Mouse (Mus musculus) CH12.LX (cell line): ENCODE measurements around the gene Zfp282. TPM values are rescaled to one million over a fixed set of nuclear protein-coding genes. Genes with fewer than 3 reads are reported as not detected.

ENCODE experiments used
- DNase-seq: peaks from one replicate; pipeline ENCODE4 v3.0.0-alpha.2; 2013; ENCODE audit errors: extremely low read depth
- H3K27ac ChIP-seq: 2 replicates; pipeline ENCODE4 v1.5.1; 2012; ENCODE audit warnings: low read depth, mild to moderate bottlenecking, control low read depth, moderate library complexity; ENCODE audit not compliant: insufficient read depth
- H3K27me3 ChIP-seq: replicated peaks from 2 replicates; pipeline ENCODE3; 2012; ENCODE audit warnings: inconsistent platforms
- H3K36me3 ChIP-seq, 2 experiments: replicated peaks in 1 of 2; 2 replicates each; pipeline versions ENCODE3 to v1.6.1; 2012; ENCODE audit warnings: inconsistent platforms in 1 of 2, low read length in 1 of 2, mild to moderate bottlenecking in 1 of 2, mixed read lengths in 1 of 2, moderate library complexity in 1 of 2; ENCODE audit not compliant: control insufficient read depth in 1 of 2, insufficient read depth in 1 of 2
- H3K4me1 ChIP-seq, 2 experiments: 2 replicates each; pipeline ENCODE4 v1.6.1; 2012; ENCODE audit warnings: inconsistent platforms in 1 of 2, moderate library complexity in 1 of 2; ENCODE audit not compliant: insufficient read depth in 2 of 2, control insufficient read depth in 1 of 2
- H3K4me2 ChIP-seq: 2 replicates; pipeline ENCODE4 v1.6.1; 2012; ENCODE audit warnings: low read depth, mild to moderate bottlenecking, control low read depth; ENCODE audit not compliant: poor library complexity, insufficient read depth, severe bottlenecking
- H3K4me3 ChIP-seq, 3 experiments: fragments of 150-350 bp in 1 of 3; sonication (generic) in 1 of 3; replicated peaks in 1 of 3; 2 replicates each; pipeline versions ENCODE3 to v1.5.1; 2011 to 2012; ENCODE audit warnings: low read depth in 2 of 3, low read length in 2 of 3, mild to moderate bottlenecking in 2 of 3, moderate library complexity in 2 of 3, control low read depth in 1 of 3, improper control_type of control experiment in 1 of 3, inconsistent platforms in 1 of 3, mixed read lengths in 1 of 3; ENCODE audit not compliant: poor library complexity in 1 of 3
- H3K79me2 ChIP-seq: replicated peaks from 2 replicates; pipeline ENCODE4 v1.6.1; 2012; ENCODE audit warnings: mild to moderate bottlenecking, moderate library complexity; ENCODE audit not compliant: control insufficient read depth, poor library complexity, insufficient read depth, severe bottlenecking; ENCODE audit errors: extremely low read depth
- H3K9ac ChIP-seq: 2 replicates; pipeline ENCODE4 v1.6.1; 2012; ENCODE audit warnings: low read depth, mild to moderate bottlenecking, control low read depth, moderate library complexity; ENCODE audit not compliant: insufficient read depth
- H3K9me3 ChIP-seq: replicated peaks from 2 replicates; pipeline ENCODE3; 2012; ENCODE audit warnings: low read length, inconsistent platforms, mixed read lengths
- E2F4 ChIP-seq: IDR thresholded peaks from 2 replicates; pipeline ENCODE4 v1.6.1; 2011; ENCODE audit warnings: low read depth, low read length, improper control_type of control experiment; ENCODE audit not compliant: insufficient replicate concordance
- ETS1 ChIP-seq: conservative IDR thresholded peaks from 2 replicates; pipeline ENCODE4 v1.6.1; 2012; ENCODE audit warnings: low read depth, mild to moderate bottlenecking, inconsistent platforms, low read length, improper control_type of control experiment, moderate library complexity
- HCFC1 ChIP-seq: IDR thresholded peaks from 2 replicates; pipeline ENCODE4 v1.6.1; 2012; ENCODE audit warnings: low read depth, mild to moderate bottlenecking, inconsistent platforms, low read length, improper control_type of control experiment
- IRF4 ChIP-seq: IDR thresholded peaks from 2 replicates; pipeline ENCODE4 v1.6.1; 2014; ENCODE audit warnings: low read depth, mild to moderate bottlenecking, inconsistent platforms, low read length, improper control_type of control experiment
- JUND ChIP-seq: conservative IDR thresholded peaks from 2 replicates; pipeline ENCODE4 v1.6.1; 2011; ENCODE audit warnings: low read depth, low read length, improper control_type of control experiment
- KAT2A ChIP-seq: IDR thresholded peaks from 2 replicates; pipeline ENCODE4 v1.6.1; 2012; ENCODE audit warnings: low read length, improper control_type of control experiment, inconsistent platforms; ENCODE audit not compliant: insufficient replicate concordance
- MAFK ChIP-seq: IDR thresholded peaks from 2 replicates; pipeline ENCODE4 v1.6.1; 2011; ENCODE audit warnings: low read length, improper control_type of control experiment; ENCODE audit not compliant: insufficient replicate concordance
- MXI1 ChIP-seq: IDR thresholded peaks from 2 replicates; pipeline ENCODE4 v1.6.1; 2011; ENCODE audit warnings: mild to moderate bottlenecking, low read depth, low read length, improper control_type of control experiment
- NELFE ChIP-seq: IDR thresholded peaks from 2 replicates; pipeline ENCODE4 v1.6.1; 2011; ENCODE audit warnings: low read depth, low read length, improper control_type of control experiment
- POLR2A ChIP-seq: IDR thresholded peaks from 2 replicates; pipeline ENCODE4 v1.6.1; 2011; ENCODE audit warnings: low read depth, mild to moderate bottlenecking, improper control_type of control experiment, low read length
- POLR2AphosphoS2 ChIP-seq: IDR thresholded peaks from 2 replicates; pipeline ENCODE4 v1.6.1; 2011; ENCODE audit warnings: low read depth, low read length, improper control_type of control experiment
- RAD21 ChIP-seq: IDR thresholded peaks from 2 replicates; pipeline ENCODE4 v1.6.1; 2011; ENCODE audit warnings: low read depth, mild to moderate bottlenecking, low read length, improper control_type of control experiment, moderate library complexity
- RCOR1 ChIP-seq: conservative IDR thresholded peaks from 2 replicates; pipeline ENCODE4 v1.6.1; 2012; ENCODE audit warnings: low read depth, mild to moderate bottlenecking, inconsistent platforms, low read length, improper control_type of control experiment
- SIN3A ChIP-seq: IDR thresholded peaks from 2 replicates; pipeline ENCODE4 v1.6.1; 2012; ENCODE audit warnings: low read length, improper control_type of control experiment, inconsistent platforms
- TCF12 ChIP-seq: IDR thresholded peaks from 2 replicates; pipeline ENCODE4 v1.6.1; 2014; ENCODE audit warnings: low read depth, mild to moderate bottlenecking, inconsistent platforms, low read length, improper control_type of control experiment
- UBTF ChIP-seq: IDR thresholded peaks from 2 replicates; pipeline ENCODE4 v1.6.1; 2012; ENCODE audit warnings: low read depth, mild to moderate bottlenecking, inconsistent platforms, low read length, improper control_type of control experiment, moderate library complexity
- USF1 ChIP-seq: IDR thresholded peaks from 2 replicates; pipeline ENCODE4 v1.6.1; 2014; ENCODE audit warnings: low read depth, mild to moderate bottlenecking, inconsistent platforms, low read length, improper control_type of control experiment
- ZC3H11A ChIP-seq: IDR thresholded peaks from 2 replicates; pipeline ENCODE4 v1.6.1; 2012; ENCODE audit warnings: low read depth, mild to moderate bottlenecking, inconsistent platforms, low read length, improper control_type of control experiment
- ZNF384 ChIP-seq: IDR thresholded peaks from 2 replicates; pipeline ENCODE4 v1.6.1; 2012; ENCODE audit warnings: low read depth, low read length, improper control_type of control experiment, inconsistent platforms
- dilution Hi-C: fragments of 300-500 bp; cut with MboI; formaldehyde crosslinking; loops from 2 replicates; pipeline ENCODE4 v1.14.3; 2020; ENCODE audit warnings: low sequenced_read_pairs; ENCODE audit not compliant: extremely low pct_unique_long_range_greater_than_20kb, extremely low pct_ligation_motif_present
- in situ Hi-C: fragments of 300-500 bp; cut with MboI; formaldehyde crosslinking; loops from 3 replicates; pipeline ENCODE4 v1.14.3; 2019; ENCODE audit warnings: low sequenced_read_pairs, low pct_ligation_motif_present, low pct_unique_long_range_greater_than_20kb, mixed read lengths
- polyA plus RNA-seq: library from polyadenylated mRNA; unstranded; fragments of >175 nt; gene quantifications from 2 replicates; pipeline ENCODE4 v1.2.1, GENCODE M21; 2012; ENCODE audit warnings: low read depth; ENCODE audit not compliant: insufficient read length
- total RNA-seq, 2 experiments: library from RNA; depleted of rRNA; stranded (reverse); fragments of 300-350 nt in 1 of 2; fragments of >200 nt in 1 of 2; gene quantifications; 2 replicates each; pipeline ENCODE4 v1.2.3; 2012 to 2014

The Zfp282 gene
- total and polyA plus RNA-seq, 3 experiments, result 10.9 to 15.0 (median 14.7) TPM

DNA sequence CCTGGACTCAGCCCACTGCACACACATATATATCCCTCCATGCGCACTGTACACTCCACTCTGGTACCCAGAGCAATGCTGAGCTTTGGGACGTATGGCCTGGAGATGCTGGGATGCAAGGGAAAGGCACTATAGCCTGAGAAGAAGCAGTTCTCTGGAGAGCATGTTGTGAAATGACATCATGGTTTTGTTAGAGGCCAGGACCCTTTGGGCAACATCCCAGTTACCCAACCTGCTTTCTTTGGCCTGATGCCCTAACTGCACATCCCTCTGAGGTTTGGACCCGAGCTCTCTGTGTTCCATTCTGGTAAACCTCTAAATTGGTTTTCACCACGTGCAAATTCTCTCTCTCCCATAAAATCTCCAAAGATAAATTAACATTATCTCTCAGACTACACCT, 26.6 kb downstream of the Zfp282 start:
- Histone ChIP-seq H3K27me3 (no peaks in the 10 kb centered on the region), H3K36me3 (peaks cover 52 to 94% of the 10 kb centered on the region in 2 experiments), H3K4me1 (no peaks in the 10 kb centered on the region), H3K9ac (no peak overlapping the region), H3K27ac (no peak overlapping the region), H3K4me3 (no peak overlapping the region), H3K4me2 (no peak overlapping the region), H3K79me2 (no peaks in the 10 kb centered on the region), H3K9me3 (peaks cover 7% of the 10 kb centered on the region)
- dilution Hi-C loops (no loop called here), in situ Hi-C loops (no loop called here)
- DNase-seq, result no peak
- TF ChIP-seq RCOR1, result no peak
- TF ChIP-seq RAD21, result no peak
- TF ChIP-seq ZNF384, result no peak
- no peak for TF ChIP-seq TCF12
- no peak for TF ChIP-seq IRF4
- TF ChIP-seq ETS1, result no peak
- no peak for TF ChIP-seq ZC3H11A
- no peak for TF ChIP-seq UBTF
- no peak for TF ChIP-seq SIN3A
- TF ChIP-seq POLR2AphosphoS2, result no peak
- TF ChIP-seq NELFE, result no peak
- TF ChIP-seq HCFC1, result no peak

DNA sequence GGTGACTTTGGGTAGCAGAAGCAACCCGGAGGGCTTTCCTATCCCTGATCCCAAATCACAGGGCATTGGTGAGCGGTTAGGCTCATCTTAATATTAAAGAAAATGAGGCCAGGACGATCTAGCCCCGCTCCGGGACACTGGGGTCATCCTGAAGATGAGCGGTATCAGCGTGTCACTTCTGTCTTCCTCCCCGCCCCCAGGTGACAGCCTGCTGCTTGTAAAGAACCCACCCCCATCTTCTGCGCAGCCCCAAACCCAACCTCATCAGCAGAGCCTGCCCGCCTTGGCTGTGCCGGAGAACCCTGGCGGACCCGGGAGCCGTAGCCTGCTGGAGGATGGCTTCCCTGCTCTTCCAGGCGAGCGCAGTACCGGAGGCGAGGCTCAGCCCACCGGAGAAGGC, 27.4 kb downstream of the Zfp282 start:
- H3K27me3 ChIP-seq, result no peaks in the 10 kb centered on the region
- peaks cover 7% of the 10 kb centered on the region for H3K9me3 ChIP-seq
- dilution Hi-C loops (no loop called here), in situ Hi-C loops (no loop called here)
- peaks cover 48 to 92% of the 10 kb centered on the region in 2 experiments for H3K36me3 ChIP-seq
- no peak overlapping the region for H3K4me3 ChIP-seq
- H3K9ac ChIP-seq, result no peak overlapping the region
- H3K4me1 ChIP-seq, result no peaks in the 10 kb centered on the region
- no peaks in the 10 kb centered on the region for H3K79me2 ChIP-seq
- H3K27ac ChIP-seq, result no peak overlapping the region
- H3K4me2 ChIP-seq, result no peak overlapping the region
- TF ChIP-seq E2F4 (no peak), MXI1 (no peak), USF1 (no peak), MAFK (no peak), ZC3H11A (no peak), KAT2A (no peak), UBTF (no peak), POLR2AphosphoS2 (no peak), JUND (no peak), IRF4 (no peak), POLR2A (no peak), ZNF384 (no peak)
- DNase-seq, result no peak
